Mouse (Mus musculus): ENCODE data around the gene Gdpd3.

DNA sequence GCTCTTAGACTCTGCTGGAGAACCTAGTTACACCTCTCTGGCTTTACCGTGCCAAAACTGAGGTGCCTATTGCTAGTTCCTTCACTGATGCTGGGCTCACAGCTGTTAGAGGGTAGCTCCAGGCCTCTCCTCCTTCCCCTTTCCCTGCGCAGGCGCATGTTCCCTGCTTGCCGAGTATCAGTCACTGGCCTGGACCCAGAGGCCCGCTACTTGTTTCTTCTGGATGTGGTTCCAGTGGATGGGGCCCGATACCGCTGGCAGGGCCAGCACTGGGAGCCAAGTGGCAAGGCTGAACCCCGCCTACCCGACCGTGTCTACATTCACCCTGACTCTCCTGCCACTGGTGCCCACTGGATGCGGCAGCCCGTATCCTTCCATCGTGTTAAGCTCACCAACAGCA is 16.6 kb downstream of the Gdpd3 start:
- TF ChIP-seq POLR2A (IDR thresholded peaks at IDR 0.05; ENCODE audit: low read depth, low read length), result no peak
- no peak for TF ChIP-seq CTCF (IDR thresholded peaks at IDR 0.05; ENCODE audit: extremely low read depth, insufficient read length, insufficient replicate concordance, low read depth, low read length)

Measured in small intestine, adult 2 months (tissue).